Mouse (Mus musculus) MEL (cell line): ENCODE data around the gene Chst3. TPM values are rescaled to one million over a fixed set of nuclear protein-coding genes. Genes with fewer than 3 reads are reported as not detected.

Experiments used
- DNase-seq: peaks from one replicate; pipeline ENCODE4 v3.0.0; 2011; ENCODE audit warnings: low read depth, low spot score
- H3K27ac ChIP-seq: 2 replicates; pipeline ENCODE4 v1.5.1; 2012; ENCODE audit warnings: low read depth, mild to moderate bottlenecking, control low read depth, low read length, moderate library complexity; ENCODE audit not compliant: control insufficient read depth
- H3K27me3 ChIP-seq, 2 experiments: fragments of 150-350 bp in 1 of 2; sonication (generic) in 1 of 2; 2 replicates each; pipeline ENCODE4 v1.6.1; 2012; ENCODE audit warnings: low read length in 2 of 2, mild to moderate bottlenecking in 2 of 2, improper control_type of control experiment in 1 of 2, moderate library complexity in 1 of 2; ENCODE audit not compliant: insufficient read depth in 2 of 2, control insufficient read depth in 1 of 2
- H3K36me3 ChIP-seq, 2 experiments: 2 replicates each; pipeline ENCODE4 v1.6.1; 2012 to 2014; ENCODE audit warnings: low read length in 2 of 2, improper control_type of control experiment in 1 of 2, inconsistent platforms in 1 of 2, mild to moderate bottlenecking in 1 of 2; ENCODE audit not compliant: insufficient read depth in 2 of 2, control insufficient read depth in 1 of 2
- H3K4me1 ChIP-seq, 2 experiments: fragments of 150-350 bp in 1 of 2; sonication (generic) in 1 of 2; 2 replicates each; pipeline ENCODE4 v1.6.1; 2012; ENCODE audit warnings: low read length in 2 of 2, improper control_type of control experiment in 1 of 2, mild to moderate bottlenecking in 1 of 2; ENCODE audit not compliant: insufficient read depth in 2 of 2, control insufficient read depth in 1 of 2
- H3K4me3 ChIP-seq, 2 experiments: fragments of 150-350 bp in 1 of 2; sonication (generic) in 1 of 2; 2 replicates each; pipeline ENCODE4 v1.5.1; 2012; ENCODE audit warnings: low read depth in 2 of 2, low read length in 2 of 2, mild to moderate bottlenecking in 2 of 2, moderate library complexity in 2 of 2, control low read depth in 1 of 2, improper control_type of control experiment in 1 of 2; ENCODE audit not compliant: control insufficient read depth in 1 of 2, insufficient read depth in 1 of 2
- H3K79me2 ChIP-seq: 2 replicates; pipeline ENCODE4 v1.6.1; 2012; ENCODE audit warnings: mild to moderate bottlenecking, low read length, moderate library complexity; ENCODE audit not compliant: control insufficient read depth, poor library complexity, insufficient read depth
- H3K9ac ChIP-seq: 2 replicates; pipeline ENCODE4 v1.6.1; 2012; ENCODE audit warnings: low read depth, mild to moderate bottlenecking, control low read depth, low read length, moderate library complexity; ENCODE audit not compliant: control insufficient read depth, poor library complexity, severe bottlenecking
- H3K9me3 ChIP-seq: fragments of 150-350 bp; sonication (generic); replicated peaks from 2 replicates; pipeline ENCODE4 v1.6.1; 2012; ENCODE audit warnings: mild to moderate bottlenecking, low read length, improper control_type of control experiment, moderate library complexity; ENCODE audit not compliant: insufficient read depth
- BHLHE40 ChIP-seq: IDR thresholded peaks from 2 replicates; pipeline ENCODE4 v1.6.1; 2012; ENCODE audit warnings: low read depth, mild to moderate bottlenecking, inconsistent platforms, low read length, improper control_type of control experiment, borderline replicate concordance
- CHD2 ChIP-seq: IDR thresholded peaks from 2 replicates; pipeline ENCODE4 v1.6.1; 2011; ENCODE audit warnings: low read length, improper control_type of control experiment
- CTCF ChIP-seq, 3 experiments: IDR thresholded peaks in 2 of 3; conservative IDR thresholded peaks in 1 of 3; 2 replicates each; pipeline ENCODE4 v1.5.1; 2011 to 2012; ENCODE audit warnings: low read length in 3 of 3, low read depth in 2 of 3, mild to moderate bottlenecking in 2 of 3, improper control_type of control experiment in 1 of 3, inconsistent platforms in 1 of 3, mixed read lengths in 1 of 3, moderate library complexity in 1 of 3; ENCODE audit not compliant: control insufficient read depth in 1 of 3, insufficient read depth in 1 of 3, poor library complexity in 1 of 3, severe bottlenecking in 1 of 3
- EP300 ChIP-seq, 2 experiments: IDR thresholded peaks; 2 replicates each; pipeline ENCODE4 v1.6.1; 2011; ENCODE audit warnings: improper control_type of control experiment in 2 of 2, low read length in 2 of 2, low read depth in 1 of 2, mild to moderate bottlenecking in 1 of 2
- ETS1 ChIP-seq: IDR thresholded peaks from 2 replicates; pipeline ENCODE4 v1.6.1; 2012; ENCODE audit warnings: low read depth, mild to moderate bottlenecking, inconsistent platforms, low read length, improper control_type of control experiment, moderate library complexity
- GABPA ChIP-seq: IDR thresholded peaks from 2 replicates; pipeline ENCODE4 v1.6.1; 2012; ENCODE audit warnings: low read depth, mild to moderate bottlenecking, inconsistent platforms, low read length, improper control_type of control experiment, moderate library complexity
- HCFC1 ChIP-seq: IDR thresholded peaks from 2 replicates; pipeline ENCODE4 v1.6.1; 2012; ENCODE audit warnings: low read depth, mild to moderate bottlenecking, inconsistent platforms, low read length, improper control_type of control experiment, moderate library complexity
- JUND ChIP-seq: IDR thresholded peaks from 2 replicates; pipeline ENCODE4 v1.6.1; 2011; ENCODE audit warnings: low read depth, mild to moderate bottlenecking, improper control_type of control experiment, low read length
- KAT2A ChIP-seq: conservative IDR thresholded peaks from 2 replicates; pipeline ENCODE4 v1.6.1; 2012; ENCODE audit warnings: low read depth, low read length, improper control_type of control experiment, inconsistent platforms
- MAX ChIP-seq: IDR thresholded peaks from 2 replicates; pipeline ENCODE4 v1.6.1; 2011; ENCODE audit warnings: low read length, improper control_type of control experiment
- MAZ ChIP-seq: IDR thresholded peaks from 2 replicates; pipeline ENCODE4 v1.6.1; 2012; ENCODE audit warnings: low read depth, mild to moderate bottlenecking, inconsistent platforms, low read length, improper control_type of control experiment
- MEF2A ChIP-seq: IDR thresholded peaks from 2 replicates; pipeline ENCODE4 v1.6.1; 2014; ENCODE audit warnings: low read depth, mild to moderate bottlenecking, inconsistent platforms, low read length, improper control_type of control experiment; ENCODE audit not compliant: poor library complexity, insufficient replicate concordance, severe bottlenecking; ENCODE audit errors: extremely low read depth
- POLR2AphosphoS2 ChIP-seq: IDR thresholded peaks from 2 replicates; pipeline ENCODE4 v1.6.1; 2011; ENCODE audit warnings: low read length, improper control_type of control experiment
- SIN3A ChIP-seq: IDR thresholded peaks from 2 replicates; pipeline ENCODE4 v1.6.1; 2012; ENCODE audit warnings: low read length, improper control_type of control experiment, inconsistent platforms
- TAL1 ChIP-seq: IDR thresholded peaks from 2 replicates; pipeline ENCODE4 v1.6.1; 2012; ENCODE audit warnings: mild to moderate bottlenecking, inconsistent platforms, low read length, moderate library complexity, mixed read lengths
- USF1 ChIP-seq: IDR thresholded peaks from 2 replicates; pipeline ENCODE4 v1.6.1; 2014; ENCODE audit warnings: low read depth, mild to moderate bottlenecking, inconsistent platforms, low read length, improper control_type of control experiment, moderate library complexity
- ZKSCAN1 ChIP-seq: IDR thresholded peaks from 2 replicates; pipeline ENCODE4 v1.6.1; 2012; ENCODE audit warnings: low read depth, mild to moderate bottlenecking, inconsistent platforms, low read length, improper control_type of control experiment, moderate library complexity
- ZMIZ1 ChIP-seq: IDR thresholded peaks from 2 replicates; pipeline ENCODE4 v1.6.1; 2012; ENCODE audit warnings: low read depth, mild to moderate bottlenecking, inconsistent platforms, low read length, improper control_type of control experiment, moderate library complexity
- ZNF384 ChIP-seq: IDR thresholded peaks from 2 replicates; pipeline ENCODE4 v1.6.1; 2012; ENCODE audit warnings: low read depth, mild to moderate bottlenecking, inconsistent platforms, low read length, improper control_type of control experiment
- polyA plus RNA-seq, 2 experiments: library from polyadenylated mRNA; stranded (reverse) in 1 of 2; unstranded in 1 of 2; fragments of >175 nt in 1 of 2; fragments of >200 nt in 1 of 2; gene quantifications; 2 replicates each; pipeline versions ENCODE4 v1.2.1 to v1.2.4; 2012; ENCODE audit warnings: low replicate concordance in 2 of 2, low read depth in 1 of 2; ENCODE audit not compliant: insufficient read length in 2 of 2, insufficient read depth in 1 of 2, missing spikeins in 1 of 2
- total RNA-seq: library from RNA; depleted of rRNA; stranded (reverse); fragments of 300-350 nt; gene quantifications from 2 replicates; pipeline ENCODE4 v1.2.3, GENCODE M21; 2012

Chst3 gene
- total and polyA plus RNA-seq, 3 experiments = 0.08 TPM; not detected in 2

- Histone ChIP-seq H3K9me3 (no peaks in the 10 kb centered on the region), H3K27ac (no peak overlapping the region), H3K79me2 (no peaks in the 10 kb centered on the region), H3K9ac (no peak overlapping the region), H3K36me3 (peaks cover 0 to 9% of the 10 kb centered on the region in 2 experiments; a peak in 2 of 4 replicates), H3K27me3 (no peaks in the 10 kb centered on the region), H3K4me3 (no peak overlapping the region)
- no peak for DNase-seq
- TF ChIP-seq CTCF (IDR thresholded peaks at IDR 0.05 in 2 of 3, conservative IDR thresholded peaks at IDR 0.05 in 1 of 3; ENCODE audit: control insufficient read depth in 1 of 3, insufficient read depth in 1 of 3, low read depth in 2 of 3, low read length in 3 of 3, poor library complexity in 1 of 3, severe bottlenecking in 1 of 3) = no peak
- TF ChIP-seq TAL1 = no peak
- no peak for TF ChIP-seq ZNF384
- no peak for TF ChIP-seq CHD2
- no peak for TF ChIP-seq MAZ
- no peak for TF ChIP-seq HCFC1
- no peak for TF ChIP-seq POLR2AphosphoS2
- no peak for TF ChIP-seq SIN3A
- no peak for TF ChIP-seq EP300 (IDR thresholded peaks at IDR 0.05; ENCODE audit: low read depth in 1 of 2, low read length in 2 of 2)
- no peak for TF ChIP-seq BHLHE40
- TF ChIP-seq USF1 = no peak
- TF ChIP-seq ZMIZ1 = no peak
- no peak for TF ChIP-seq MAX
- TF ChIP-seq ETS1 = no peak
- no peak for TF ChIP-seq ZKSCAN1
- no peak for TF ChIP-seq KAT2A
- TF ChIP-seq MEF2A = no peak
- TF ChIP-seq, all 39 proteins: peak for 0
- peaks cover 2 to 16% of the 10 kb centered on the region in 2 experiments; a peak in 3 of 4 replicates for H3K4me1 ChIP-seq
These were observed 42.5 kb upstream of the Chst3 start for GRCm38 (mm10) chr10:60261530-60261929.

- no peaks in the 10 kb centered on the region for H3K27me3 ChIP-seq
- H3K4me3 ChIP-seq = no peak overlapping the region
- H3K27ac ChIP-seq = no peak overlapping the region
- H3K4me1 ChIP-seq = peaks cover 2 to 23% of the 10 kb centered on the region in 2 experiments; a peak in 3 of 4 replicates
- H3K9me3 ChIP-seq = no peaks in the 10 kb centered on the region
- no peak for DNase-seq
- H3K79me2 ChIP-seq = no peaks in the 10 kb centered on the region
- no peak overlapping the region for H3K9ac ChIP-seq
- H3K36me3 ChIP-seq = peaks cover 0 to 11% of the 10 kb centered on the region in 2 experiments; a peak in 2 of 4 replicates
- no peak for TF ChIP-seq JUND
- no peak for TF ChIP-seq GABPA
These were observed 41.7 kb upstream of the Chst3 start for GRCm38 (mm10) chr10:60260557-60261294.
